Mouse (Mus musculus): ENCODE measurements around the gene Dbn1.
"Not testable (repeated sequence)": the region's sequence is repeated elsewhere in the genome, so short reads cannot be mapped to it uniquely, and the experiment has no call there.

Gene Dbn1

GRCm38 (mm10) chr13:55450511-55450980 is 37.4 kb downstream of the Dbn1 start:
- DNase-seq (ENCODE audit: low spot score in 2 of 2): peak in 1 of 2 experiments; percentile 46

GRCm38 (mm10) chr13:55449679-55450441 is 38.1 kb downstream of the Dbn1 start:
- no peak for DNase-seq (ENCODE audit: low spot score in 2 of 2)

- no peak for DNase-seq (ENCODE audit: low spot score in 2 of 2)
Observed at GRCm38 (mm10) chr13:55449205-55449604, 38.7 kb downstream of the Dbn1 start.

- DNase-seq (ENCODE audit: low spot score in 2 of 2): no peak
Observed at GRCm38 (mm10) chr13:55448131-55448530, 39.8 kb downstream of the Dbn1 start.

GRCm38 (mm10) chr13:55447543-55447943 is 40.4 kb downstream of the Dbn1 start:
- DNase-seq (ENCODE audit: low spot score in 2 of 2): no peak

GRCm38 (mm10) chr13:55446483-55447105 is 41.3 kb downstream of the Dbn1 start:
- DNase-seq (ENCODE audit: low spot score in 2 of 2): no peak

GRCm38 (mm10) chr13:55445361-55446091 is 42.4 kb downstream of the Dbn1 start:
- peak in 1 of 2 experiments; percentile 39 for DNase-seq (ENCODE audit: low spot score in 2 of 2)

GRCm38 (mm10) chr13:55444937-55445315 is 43.0 kb downstream of the Dbn1 start, which contains the start of gene Grk6:
TSS of gene Grk6 (plus strand) at chr13:55445072.
- DNase-seq (ENCODE audit: low spot score in 2 of 2): peak; percentile 100

GRCm38 (mm10) chr13:55444286-55444936 is 43.5 kb downstream of the Dbn1 start:
- no peak for DNase-seq (ENCODE audit: low spot score in 2 of 2)

GRCm38 (mm10) chr13:55443799-55444285 is 44.1 kb downstream of the Dbn1 start:
- no peak for DNase-seq (ENCODE audit: low spot score in 2 of 2)

GRCm38 (mm10) chr13:55437111-55437629 is 50.7 kb downstream of the Dbn1 start:
- not testable (repeated sequence) for DNase-seq (ENCODE audit: low spot score in 2 of 2)

GRCm38 (mm10) chr13:55431889-55432685 is 55.8 kb downstream of the Dbn1 start:
- DNase-seq (ENCODE audit: low spot score in 2 of 2): no peak

GRCm38 (mm10) chr13:55430566-55430965 is 57.3 kb downstream of the Dbn1 start:
- DNase-seq (ENCODE audit: low spot score in 2 of 2): no peak

GRCm38 (mm10) chr13:55429226-55429888 is 58.6 kb downstream of the Dbn1 start:
- no peak for DNase-seq (ENCODE audit: low spot score in 2 of 2)

- DNase-seq (ENCODE audit: low spot score in 2 of 2): no peak
Observed at GRCm38 (mm10) chr13:55426613-55427012, 61.3 kb downstream of the Dbn1 start, which contains the start of gene F12. TSS of gene F12 (minus strand) at chr13:55426793.

Data from left cerebral cortex, adult 9 months (tissue).